ENCODE assay signal across 17 mouse cellular contexts in genomic region chr14:121428148-121428547, GRCm38 (mm10).
"Had no signal": no experiment of that assay in that cellular context is flagged by ENCODE, and none has a peak within 500 bp of the region (broad histone marks: within the 10 kb centered on the region; RNA-seq: fewer than 3 reads in every experiment).

No protein-coding gene starts in this region.

- H3K4me3 ChIP-seq: layer of hippocampus, adult 2 months; left cerebral cortex, adult 2 months; liver, embryonic 15.5 days; lung, embryonic 15.5 days; midbrain, embryonic 10.5 days; midbrain, embryonic 13.5 days; myocyte; neural tube, embryonic 13.5 days had no signal

- ATAC-seq: intestine, postnatal 0 days; midbrain, embryonic 13.5 days; midbrain, embryonic 16.5 days had no signal

- DNase-seq: kidney, adult 2 months; kidney, postnatal 25 days; layer of hippocampus, adult 9-11 months; lung, adult 18-20 months; lung, postnatal 14 days; lung, postnatal 4 days; thymus, postnatal 25 days had no signal

- H3K36me3 ChIP-seq: liver, embryonic 15.5 days; lung, embryonic 15.5 days; midbrain, embryonic 10.5 days; midbrain, embryonic 13.5 days; neural tube, embryonic 13.5 days had no signal

- H3K27me3 ChIP-seq: liver, embryonic 15.5 days; lung, embryonic 15.5 days; midbrain, embryonic 13.5 days; neural tube, embryonic 13.5 days had no signal

- H3K4me1 ChIP-seq: midbrain, embryonic 10.5 days; midbrain, embryonic 13.5 days; neural tube, embryonic 13.5 days had no signal

- H3K9me3 ChIP-seq: liver, embryonic 15.5 days; lung, embryonic 15.5 days; neural tube, embryonic 13.5 days had no signal
